Mouse (Mus musculus) hematopoietic multipotent progenitor cell, adult 10-12 weeks (in vitro differentiated cells): ENCODE results near the gene Eif2b3. TPM values are rescaled to one million over a fixed set of nuclear protein-coding genes. Genes with fewer than 3 reads are reported as not detected.

Source experiments
- polyA plus RNA-seq: library from polyadenylated mRNA; stranded (reverse); fragments of >175 nt; gene quantifications from 2 replicates; pipeline ENCODE4 v1.2.3, GENCODE M21; 2012; ENCODE audit warnings: low replicate concordance

Eif2b3 gene
- 0.81 and 2.7 TPM in 2 replicates for polyA plus RNA-seq

DNA sequence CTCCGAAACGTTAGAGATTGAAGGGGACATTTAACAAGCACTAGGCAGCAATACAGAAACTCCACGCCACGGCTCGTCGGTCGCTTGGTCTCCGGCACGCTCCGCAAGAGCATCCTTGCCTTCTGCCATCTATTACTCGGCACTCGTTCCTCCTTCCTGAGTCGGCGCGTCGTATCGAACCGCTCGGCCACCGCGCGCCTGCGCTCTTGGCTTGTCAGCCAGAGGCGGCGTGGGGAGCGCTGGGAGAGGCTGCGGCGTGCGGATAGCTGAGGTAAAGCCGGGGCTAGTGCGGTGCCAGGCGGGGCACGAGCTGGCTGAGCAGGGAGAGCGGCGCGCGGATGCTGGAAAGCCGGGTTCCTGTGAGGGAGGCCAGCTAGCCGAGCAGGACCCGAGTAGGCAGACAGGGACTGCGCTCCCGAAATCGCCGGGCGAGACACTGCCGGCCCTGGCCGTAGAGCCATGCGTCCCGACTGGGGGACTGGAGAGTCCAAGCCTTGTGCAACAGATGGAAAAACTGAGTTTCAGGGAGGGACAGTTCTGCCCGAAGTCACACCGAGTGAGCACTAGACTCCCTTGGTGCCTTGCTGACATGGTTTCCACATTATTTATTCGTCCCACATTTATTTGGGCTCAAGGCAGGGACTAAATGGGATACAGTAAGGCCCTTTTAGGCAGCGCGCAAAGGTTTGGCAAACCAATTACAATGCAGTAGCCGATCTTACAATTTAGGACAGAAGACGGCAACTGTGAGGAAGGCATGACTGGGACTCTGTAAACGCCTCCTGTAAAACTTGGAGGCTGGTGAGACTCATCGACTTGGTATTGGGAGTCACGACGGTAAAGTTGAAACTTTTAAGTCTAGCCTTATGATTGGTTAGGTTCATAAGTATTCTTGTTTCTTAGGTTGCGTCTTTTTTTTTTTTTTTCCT, at the start of gene Eif2b3:
TSS of gene Eif2b3 (plus strand) at position 197 of the 929 bp plus-strand sequence.

DNA sequence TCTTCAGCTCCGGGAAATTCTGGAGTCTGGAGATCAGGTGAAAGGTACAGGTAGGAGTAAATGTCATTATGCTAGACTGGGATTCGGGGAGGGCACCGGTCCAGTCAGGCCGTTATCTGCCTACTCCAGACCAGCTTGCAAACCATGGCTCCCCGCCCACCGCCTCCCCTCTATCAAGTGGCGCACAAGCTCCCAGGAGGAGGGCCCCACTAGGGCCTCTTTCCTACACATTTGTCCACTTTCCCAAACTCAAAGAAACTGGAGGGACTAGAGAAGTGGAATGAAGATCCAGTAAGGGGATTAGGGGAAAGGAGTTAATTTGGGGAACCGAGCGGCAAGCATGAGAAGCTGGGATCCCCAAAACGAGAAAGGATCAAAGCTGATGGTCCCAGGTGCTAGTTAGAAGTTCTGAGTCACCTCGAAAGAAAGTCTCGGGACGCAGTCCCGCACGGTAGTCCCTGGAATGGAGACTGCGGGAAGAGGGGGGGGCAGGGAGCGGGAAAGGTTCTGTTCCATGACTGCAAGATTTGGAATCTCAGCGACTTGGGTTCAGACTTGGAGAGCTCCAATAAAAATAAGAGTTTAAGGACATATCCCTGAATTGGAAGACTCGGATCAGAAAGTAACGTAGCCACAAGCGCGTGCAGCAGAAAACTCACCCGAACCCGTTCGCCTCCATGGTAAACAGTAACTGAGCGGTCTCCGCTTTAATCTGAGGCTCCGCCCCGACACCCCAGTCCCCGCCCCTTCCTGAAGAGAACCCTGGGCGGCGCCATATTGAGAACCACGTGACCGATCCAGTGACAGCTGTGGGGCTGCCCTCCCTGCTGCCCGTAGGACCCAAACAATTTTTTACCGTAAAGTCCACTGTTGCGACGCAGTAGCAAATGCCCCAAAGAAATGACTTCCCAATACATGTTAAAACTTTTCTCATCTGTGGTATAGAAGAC, 25.3 kb upstream of the Eif2b3 start, which contains the start of gene Urod:
TSS of gene Urod (minus strand) at position 742 of the 950 bp plus-strand sequence.

DNA sequence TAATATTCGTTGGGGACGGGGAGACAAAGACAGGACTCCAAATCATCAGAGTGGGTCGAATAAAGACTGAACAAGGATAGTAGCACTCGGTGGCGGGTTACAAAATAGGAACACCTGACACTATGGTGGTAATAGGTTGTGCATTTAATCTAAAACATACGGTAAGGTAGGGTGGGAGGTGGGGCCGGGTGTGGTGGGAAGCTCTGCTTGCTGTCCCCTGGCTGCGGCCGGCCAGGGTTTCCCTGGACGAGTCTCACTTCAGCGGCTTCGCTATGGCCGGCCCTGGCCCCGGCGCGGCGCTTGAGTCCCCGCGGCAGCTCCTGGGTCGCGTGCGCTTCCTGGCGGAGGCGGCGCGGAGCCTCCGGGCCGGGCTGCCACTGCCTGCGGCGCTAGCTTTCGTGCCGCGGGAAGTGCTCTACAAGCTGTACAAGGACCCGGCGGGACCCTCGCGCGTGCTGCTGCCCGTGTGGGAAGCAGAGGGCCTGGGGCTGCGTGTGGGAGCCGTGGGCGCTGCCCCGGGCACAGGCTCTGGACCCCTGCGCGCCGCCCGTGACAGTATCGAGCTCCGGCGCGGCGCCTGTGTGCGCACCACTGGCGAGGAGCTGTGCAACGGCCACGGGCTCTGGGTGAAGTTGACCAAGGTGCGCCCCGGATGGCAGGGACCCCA, 23.9 kb upstream of the Eif2b3 start, which contains the start of gene Hectd3:
TSS of gene Hectd3 (plus strand) at position 187 of the 667 bp plus-strand sequence.

DNA sequence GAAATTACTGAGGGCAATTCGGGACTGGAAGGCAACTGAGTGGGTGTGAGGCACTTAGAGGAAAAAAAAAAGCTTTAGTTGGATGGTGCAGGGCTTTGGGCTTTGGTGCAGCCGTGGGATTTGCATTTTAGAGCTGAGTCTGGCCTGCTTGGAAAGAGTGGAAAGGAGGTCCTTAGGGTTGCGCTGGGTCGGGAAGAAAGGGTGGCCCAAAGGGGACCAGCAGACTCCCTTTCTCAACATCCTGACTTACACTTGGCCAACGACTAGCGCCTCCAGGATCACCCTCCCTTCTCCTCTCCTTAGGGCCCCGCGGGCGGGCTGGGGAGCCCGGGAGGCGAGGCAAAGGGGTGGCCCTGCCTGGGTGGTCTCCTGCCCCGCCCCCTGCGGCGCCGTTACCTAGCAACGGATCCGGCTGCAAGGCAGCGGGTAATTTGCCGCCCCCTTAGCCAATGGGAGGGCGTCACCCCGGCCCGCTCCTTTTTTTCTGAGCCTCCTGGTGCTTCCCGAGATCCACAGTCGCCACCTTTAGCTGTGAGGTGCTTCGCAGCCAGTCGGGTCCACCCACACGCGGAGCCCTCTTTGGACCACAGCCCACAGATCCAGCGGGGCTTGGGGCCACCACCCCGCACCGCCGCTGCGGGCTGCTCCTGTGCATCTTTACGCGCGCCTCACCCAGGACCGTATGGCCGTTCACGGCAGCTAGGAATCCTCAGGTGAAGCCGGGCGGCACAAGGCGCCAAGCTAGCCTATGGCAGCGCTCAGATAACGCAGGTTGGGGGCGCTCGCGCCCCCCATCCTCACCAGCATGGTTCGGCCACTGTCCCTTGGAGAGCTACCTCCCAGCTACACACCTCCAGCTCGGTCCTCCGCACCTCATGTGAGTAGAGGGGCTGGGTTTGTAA, 76.6 kb downstream of the Eif2b3 start, which contains the start of gene Ptch2:
TSS of gene Ptch2 (plus strand) at position 525 of the 902 bp plus-strand sequence.

DNA sequence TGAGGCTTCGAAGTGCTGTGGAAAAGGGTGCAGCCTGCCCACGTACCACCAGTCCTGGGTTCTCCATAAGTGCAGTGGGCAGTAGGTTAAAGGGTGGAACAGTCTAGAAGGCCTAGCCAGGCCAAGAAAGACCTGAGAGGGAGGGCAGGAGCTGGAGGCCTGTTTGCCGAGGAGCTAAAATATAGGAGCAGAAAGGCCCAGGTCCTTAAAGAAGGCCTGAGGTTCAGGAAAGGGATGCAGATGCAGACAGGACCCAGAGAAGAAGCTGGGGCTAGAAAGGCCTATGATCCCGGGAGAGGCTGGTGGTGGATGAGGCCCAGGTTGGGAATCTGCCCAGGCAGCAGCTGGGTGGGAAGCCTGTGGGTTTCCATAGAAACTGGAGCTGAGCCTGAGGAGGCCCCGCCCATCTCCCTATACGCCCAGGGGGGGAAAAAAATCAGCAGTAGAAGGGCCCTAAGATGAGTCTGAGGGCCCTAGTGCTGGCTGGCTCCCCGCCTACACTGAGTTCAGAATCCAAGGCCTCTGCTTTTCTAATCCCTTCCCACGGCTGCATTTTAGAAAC, 106.2 kb downstream of the Eif2b3 start, which contains the start of gene Btbd19:
TSS of gene Btbd19 (minus strand) at position 378 of the 562 bp plus-strand sequence.

DNA sequence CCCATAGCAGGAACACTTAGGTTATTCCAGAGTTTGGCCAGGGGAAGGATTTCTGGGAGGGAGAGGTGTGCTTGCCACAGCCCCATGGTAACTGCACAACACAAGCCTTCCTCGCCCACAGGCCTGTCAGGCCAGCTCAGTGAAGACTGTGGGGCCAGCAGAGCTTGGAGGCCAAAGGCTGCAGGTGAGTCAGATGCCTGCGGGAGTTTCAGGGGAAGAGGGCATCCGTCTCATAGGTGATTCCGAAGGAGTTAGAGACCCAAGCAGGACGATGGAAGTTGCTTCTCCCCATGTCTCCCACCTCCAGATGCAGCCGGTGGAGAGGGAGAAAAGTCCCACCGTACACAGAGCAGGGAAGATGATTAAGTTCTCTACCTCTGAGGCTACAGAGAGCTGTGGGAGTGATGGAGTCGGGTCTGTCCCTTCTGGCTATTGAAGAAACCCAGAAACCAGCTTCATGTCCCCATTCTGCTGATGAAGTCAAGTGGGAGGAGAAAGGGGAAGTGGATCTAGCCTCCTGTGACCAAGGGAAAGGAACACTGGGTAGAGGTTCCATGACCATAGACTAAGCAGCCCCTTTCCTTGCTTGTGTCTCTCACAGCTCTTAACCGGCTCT, 107.6 kb downstream of the Eif2b3 start, which contains the start of gene Tctex1d4:
TSS of gene Tctex1d4 (plus strand) at position 120 of the 616 bp plus-strand sequence.

DNA sequence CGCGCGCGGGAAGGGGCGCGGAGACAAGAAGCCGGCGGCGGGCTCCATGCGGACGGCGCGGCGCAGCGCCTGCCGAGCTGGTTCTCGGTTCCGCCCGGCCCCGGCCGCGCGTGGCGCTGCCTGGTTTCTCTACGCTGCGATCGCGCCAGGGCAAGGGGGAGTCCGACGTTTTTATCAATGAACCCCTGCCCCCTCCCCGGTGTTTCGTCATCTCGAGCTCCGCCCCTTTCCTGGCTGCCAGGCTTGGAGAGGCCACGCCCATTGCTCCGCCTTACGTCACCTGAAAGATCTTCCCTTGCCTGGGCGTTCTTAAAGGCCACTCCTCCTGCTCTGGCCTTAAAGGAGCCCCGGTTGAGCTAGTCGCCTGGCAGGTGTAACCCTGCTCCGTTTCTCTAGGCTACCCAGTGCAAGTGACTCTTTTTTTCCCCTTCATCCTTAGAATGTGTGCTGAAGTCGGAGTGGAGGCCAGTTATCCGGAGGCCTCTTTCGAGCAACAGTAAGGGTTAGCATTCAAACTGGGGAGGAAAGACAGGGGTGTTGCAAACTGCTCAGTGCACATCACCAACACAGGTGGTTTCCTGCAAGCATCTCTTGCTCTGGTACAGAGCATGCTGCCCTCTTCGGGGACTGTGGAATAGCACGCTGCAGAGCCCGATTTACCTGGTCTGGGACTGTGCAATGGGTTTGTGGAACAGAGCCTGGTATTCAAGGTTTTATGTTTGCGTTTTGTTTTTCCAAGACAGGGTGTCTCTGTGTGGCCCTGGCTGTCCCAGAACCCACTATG, 114.8 kb downstream of the Eif2b3 start, which contains the start of gene Plk3:
TSS of gene Plk3 (minus strand) at position 147 of the 784 bp plus-strand sequence.

Other genes with a start within 250 kb of the Eif2b3 start
- 2.3 and 5.9 TPM in 2 replicates for gene Toe1, start 211.8 kb upstream of the Eif2b3 start, polyA plus RNA-seq
- gene Mutyh, start 211.7 kb upstream of the Eif2b3 start, polyA plus RNA-seq: 13.7 and 19.9 TPM in 2 replicates
- gene Hpdl, start 197.7 kb upstream of the Eif2b3 start, polyA plus RNA-seq: 0.28 and 0.30 TPM in 2 replicates
- 0.03 and 0.09 TPM in 2 replicates for gene Zswim5, start 142.0 kb upstream of the Eif2b3 start, polyA plus RNA-seq
- 4.5 and 43.6 TPM in 2 replicates for gene Urod, start 25.0 kb upstream of the Eif2b3 start, polyA plus RNA-seq
- 22.0 and 30.3 TPM in 2 replicates for gene Hectd3, start 24.1 kb upstream of the Eif2b3 start, polyA plus RNA-seq
- gene Ptch2, start 76.7 kb downstream of the Eif2b3 start, polyA plus RNA-seq: 0.15 and 0.34 TPM in 2 replicates
- 23.7 and 63.1 TPM in 2 replicates for gene Btbd19, start 106.3 kb downstream of the Eif2b3 start, polyA plus RNA-seq
- 1.3 and 3.0 TPM in 2 replicates for gene Tctex1d4, start 107.4 kb downstream of the Eif2b3 start, polyA plus RNA-seq
- gene Plk3, start 114.6 kb downstream of the Eif2b3 start, polyA plus RNA-seq: 13.9 and 15.8 TPM in 2 replicates
- gene Rps8, start 136.8 kb downstream of the Eif2b3 start, polyA plus RNA-seq: 259 and 2,410 TPM in 2 replicates
- 0.65 and 2.0 TPM in 2 replicates for gene Kif2c, start 163.2 kb downstream of the Eif2b3 start, polyA plus RNA-seq
- 0.20 TPM in 1 of 2 replicates, not detected in the other for gene Tmem53, start 232.5 kb downstream of the Eif2b3 start, polyA plus RNA-seq
- gene Armh1, start 232.7 kb downstream of the Eif2b3 start, polyA plus RNA-seq: not detected in 2 replicates